Mouse (Mus musculus) midbrain, embryonic 16.5 days (tissue): Measurements from ENCODE around the gene Gm37240. TPM values are rescaled to one million over a fixed set of nuclear protein-coding genes. Genes with fewer than 3 reads are reported as not detected.

Source experiments
- ATAC-seq: fragments of 200-750 bp; cut with Nextera tagmentation; 2 replicates; pipeline ENCODE4 v1.8.0; 2017; ENCODE audit warnings: moderate TSS enrichment
- H3K27ac ChIP-seq: fragments of 300-500 bp; sonication (generic); 2 replicates; pipeline ENCODE4 v1.5.1; 2014; ENCODE audit warnings: mild to moderate bottlenecking, low read length, mixed read lengths
- H3K27me3 ChIP-seq: fragments of 300-500 bp; sonication (generic); 2 replicates; pipeline ENCODE4 v1.6.1; 2014; ENCODE audit warnings: low read depth, low read length, mixed read lengths; ENCODE audit not compliant: control insufficient read depth, insufficient read depth
- H3K36me3 ChIP-seq: fragments of 300-500 bp; sonication (generic); 2 replicates; pipeline ENCODE4 v1.6.1; 2014; ENCODE audit warnings: mild to moderate bottlenecking, low read length, moderate library complexity, mixed read lengths; ENCODE audit not compliant: control insufficient read depth, insufficient read depth
- H3K4me1 ChIP-seq: fragments of 300-500 bp; sonication (generic); 2 replicates; pipeline ENCODE4 v1.6.1; 2014; ENCODE audit warnings: mild to moderate bottlenecking, low read length, mixed read lengths; ENCODE audit not compliant: control insufficient read depth, insufficient read depth
- H3K4me2 ChIP-seq: fragments of 300-500 bp; sonication (generic); 2 replicates; pipeline ENCODE4 v1.6.1; 2014; ENCODE audit warnings: mild to moderate bottlenecking, low read length, mixed read lengths
- H3K4me3 ChIP-seq: fragments of 300-500 bp; sonication (generic); 2 replicates; pipeline ENCODE4 v1.5.1; 2014; ENCODE audit warnings: low read depth, mild to moderate bottlenecking, low read length, moderate library complexity, mixed read lengths
- H3K9ac ChIP-seq: fragments of 300-500 bp; sonication (generic); 2 replicates; pipeline ENCODE4 v1.6.1; 2014; ENCODE audit warnings: low read depth, low read length, mixed read lengths
- H3K9me3 ChIP-seq: fragments of 300-500 bp; sonication (generic); replicated peaks from 2 replicates; pipeline ENCODE4 v1.6.1; 2014; ENCODE audit warnings: mild to moderate bottlenecking, low read length, mixed read lengths; ENCODE audit not compliant: control insufficient read depth, poor library complexity, severe bottlenecking
- WGBS: fragments of 180-500 bp; shearing (Covaris S2); extraction: QIAGEN DNeasy Blood & Tissue Kit; methylation state at CpG from one replicate; pipeline ENCODE4 v1.1.7; 2014; 5-methylcytosine and 5-hydroxymethylcytosine counted together
- polyA plus RNA-seq: library from polyadenylated mRNA; unstranded; fragments of >200 nt; fragmentation: Nextera tagmentation; extraction: Ambion mirVana; gene quantifications from 2 replicates; pipeline ENCODE4 v1.2.1, GENCODE M21; 2015

Gene Gm37240
- polyA plus RNA-seq, 1 experiment from 2014 or later = 0.26 TPM

GRCm38 (mm10) chr3:85727171-85727570, 160.1 kb downstream of the Gm37240 start:
- no peak overlapping the region for H3K4me3 ChIP-seq
- H3K9ac ChIP-seq = no peak overlapping the region
- WGBS = 51% methylated on average over 2 of the region's 2 CpGs
- no peak overlapping the region for H3K4me2 ChIP-seq
- H3K27me3 ChIP-seq = no peaks in the 10 kb centered on the region
- no peaks in the 10 kb centered on the region for H3K4me1 ChIP-seq
- no peak overlapping the region for H3K27ac ChIP-seq
- H3K36me3 ChIP-seq = no peaks in the 10 kb centered on the region
- no peaks in the 10 kb centered on the region for H3K9me3 ChIP-seq
- no peak for ATAC-seq

GRCm38 (mm10) chr3:85725971-85726370, 161.3 kb downstream of the Gm37240 start:
- Histone ChIP-seq H3K27ac (no peak overlapping the region), H3K27me3 (no peaks in the 10 kb centered on the region), H3K9ac (no peak overlapping the region), H3K4me2 (no peak overlapping the region), H3K4me3 (no peak overlapping the region), H3K9me3 (no peaks in the 10 kb centered on the region), H3K36me3 (no peaks in the 10 kb centered on the region), H3K4me1 (no peaks in the 10 kb centered on the region)
- no peak for ATAC-seq
- 85% methylated on average over 3 of the region's 3 CpGs for WGBS

DNA sequence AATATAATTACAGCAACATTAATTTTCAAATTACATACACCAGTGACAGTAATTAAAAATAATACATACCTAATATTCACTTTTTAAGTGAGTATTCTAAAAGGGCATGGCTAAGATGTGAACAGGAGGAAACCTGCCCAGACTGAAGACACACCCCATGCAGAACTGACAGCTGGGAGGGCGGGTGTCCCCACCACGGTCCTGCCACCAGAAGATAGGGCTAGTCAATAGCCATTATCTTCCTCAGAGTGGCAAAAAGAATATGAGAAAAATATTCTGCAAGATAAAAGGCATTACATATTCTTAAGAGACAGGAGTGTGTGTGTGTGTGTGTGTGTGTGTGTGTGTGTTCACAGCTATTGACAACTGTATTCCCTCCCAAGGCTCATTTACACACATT, 162.2 kb downstream of the Gm37240 start:
- Histone ChIP-seq H3K4me3 (no peak overlapping the region), H3K27me3 (no peaks in the 10 kb centered on the region), H3K9me3 (no peaks in the 10 kb centered on the region), H3K36me3 (no peaks in the 10 kb centered on the region), H3K4me1 (no peaks in the 10 kb centered on the region), H3K4me2 (no peak overlapping the region), H3K9ac (no peak overlapping the region), H3K27ac (no peak overlapping the region)
- WGBS = 77% methylated on average over 2 of the region's 2 CpGs
- ATAC-seq = no peak

DNA sequence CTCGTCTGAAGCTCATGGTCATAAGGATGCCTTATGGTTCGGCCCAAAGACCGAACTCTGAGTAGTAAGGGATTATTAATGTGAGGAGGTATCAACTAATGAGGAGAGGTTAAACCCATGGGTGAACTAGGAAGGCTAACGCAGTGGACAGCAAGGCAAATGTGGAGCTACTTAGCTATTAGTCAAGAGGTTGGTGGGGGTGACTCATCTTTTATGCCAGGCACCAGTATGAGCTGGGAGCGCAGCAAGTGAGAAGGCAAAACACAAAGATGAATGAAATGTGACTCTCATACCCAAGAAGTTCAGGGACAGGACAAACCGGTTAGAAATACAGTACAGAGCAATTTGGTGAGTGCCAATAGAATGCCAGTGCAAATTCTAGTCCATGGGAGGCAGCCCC, 164.7 kb downstream of the Gm37240 start:
- no peak for ATAC-seq
- Histone ChIP-seq H3K27me3 (no peaks in the 10 kb centered on the region), H3K9me3 (no peaks in the 10 kb centered on the region), H3K4me2 (no peak overlapping the region), H3K27ac (no peak overlapping the region), H3K4me1 (no peaks in the 10 kb centered on the region), H3K4me3 (no peak overlapping the region), H3K9ac (no peak overlapping the region), H3K36me3 (no peaks in the 10 kb centered on the region)
- 86% methylated on average over 6 of the region's 6 CpGs for WGBS

DNA sequence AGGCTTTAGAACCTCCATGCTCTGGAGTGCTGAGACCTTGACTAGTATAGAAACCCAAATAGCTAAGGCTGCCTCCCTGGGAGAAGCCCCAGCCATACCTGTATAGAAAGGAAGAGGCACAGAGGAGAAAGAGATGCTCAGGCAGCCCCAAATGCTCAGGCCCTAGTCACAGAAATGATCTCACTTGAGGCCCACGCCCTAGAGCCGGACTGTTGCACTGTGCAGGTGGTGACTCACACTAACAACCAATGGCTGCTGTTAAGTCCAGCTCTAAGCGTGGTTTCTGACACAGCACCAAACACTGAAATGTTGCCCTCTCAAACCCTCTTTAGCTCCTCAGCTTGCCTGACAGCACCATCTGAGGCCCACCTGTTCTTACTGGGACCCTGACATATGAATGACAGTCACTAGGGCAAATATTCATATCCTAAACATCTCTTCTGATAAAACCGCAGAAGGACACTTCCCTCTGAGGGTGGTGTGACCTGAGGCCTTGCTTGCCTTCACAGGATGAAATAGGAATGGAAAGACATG, 171.5 kb downstream of the Gm37240 start:
- no peak for ATAC-seq
- Histone ChIP-seq H3K4me2 (no peak overlapping the region), H3K36me3 (no peaks in the 10 kb centered on the region), H3K27ac (no peak overlapping the region), H3K9ac (no peak overlapping the region), H3K4me3 (no peak overlapping the region), H3K27me3 (no peaks in the 10 kb centered on the region), H3K9me3 (no peaks in the 10 kb centered on the region), H3K4me1 (no peaks in the 10 kb centered on the region)
- 79% methylated on average over 4 of the region's 4 CpGs for WGBS

DNA sequence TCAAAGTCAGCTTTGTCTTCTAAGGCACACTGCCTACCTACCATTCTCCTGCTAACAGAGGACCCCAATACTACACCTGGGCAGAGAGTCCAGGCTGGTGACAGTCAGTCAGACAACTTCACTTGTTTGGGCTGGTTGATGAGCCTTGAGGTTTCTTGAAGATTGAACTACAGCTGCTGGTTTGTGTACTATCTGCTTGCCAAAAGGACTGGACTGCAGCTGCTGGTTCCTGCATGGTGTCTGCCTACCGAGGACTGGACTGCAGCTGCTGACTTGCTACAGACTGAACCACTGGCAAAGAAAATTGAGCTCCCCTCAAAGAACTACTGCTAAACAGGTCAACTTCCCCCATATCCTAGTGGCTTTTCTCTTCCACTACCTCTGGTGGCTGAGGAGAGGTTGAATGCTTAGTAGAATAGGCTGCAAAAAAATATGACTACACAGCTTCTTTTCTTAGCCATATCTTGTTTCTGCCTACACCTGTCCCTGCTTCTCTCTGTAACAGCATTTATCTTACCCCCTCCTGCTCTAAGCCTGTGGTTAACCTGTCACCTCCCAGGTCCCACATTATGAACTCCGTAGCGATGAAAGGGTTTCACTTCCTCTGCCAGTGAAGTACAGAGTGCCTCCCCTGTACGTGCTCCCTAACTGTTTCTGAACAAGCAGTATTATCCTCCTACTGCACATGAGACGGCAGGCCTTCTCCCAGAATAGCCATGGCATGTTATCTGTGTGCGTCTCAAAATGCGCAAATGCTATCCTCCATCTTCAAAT, 173.2 kb downstream of the Gm37240 start:
- no peak for ATAC-seq
- Histone ChIP-seq H3K4me1 (no peaks in the 10 kb centered on the region), H3K27me3 (no peaks in the 10 kb centered on the region), H3K9ac (no peak overlapping the region), H3K9me3 (no peaks in the 10 kb centered on the region), H3K4me2 (no peak overlapping the region), H3K27ac (no peak overlapping the region), H3K36me3 (no peaks in the 10 kb centered on the region), H3K4me3 (no peak overlapping the region)
- 89% methylated on average over 7 of the region's 7 CpGs for WGBS

GRCm38 (mm10) chr3:85710695-85711094, 176.6 kb downstream of the Gm37240 start:
- H3K4me1 ChIP-seq = no peaks in the 10 kb centered on the region
- H3K9me3 ChIP-seq = no peaks in the 10 kb centered on the region
- H3K4me2 ChIP-seq = no peak overlapping the region
- H3K27ac ChIP-seq = no peak overlapping the region
- ATAC-seq = no peak
- no peaks in the 10 kb centered on the region for H3K27me3 ChIP-seq
- no peak overlapping the region for H3K4me3 ChIP-seq
- H3K9ac ChIP-seq = no peak overlapping the region
- 31% methylated on average over 8 of the region's 8 CpGs for WGBS
- H3K36me3 ChIP-seq = no peaks in the 10 kb centered on the region

- H3K27me3 ChIP-seq = no peaks in the 10 kb centered on the region
- no peaks in the 10 kb centered on the region for H3K9me3 ChIP-seq
- H3K36me3 ChIP-seq = no peaks in the 10 kb centered on the region
- H3K4me1 ChIP-seq = no peaks in the 10 kb centered on the region
- WGBS = 38% methylated on average over 7 of the region's 7 CpGs
- H3K4me2 ChIP-seq = no peak overlapping the region
- ATAC-seq = no peak
- H3K4me3 ChIP-seq = no peak overlapping the region
- no peak overlapping the region for H3K9ac ChIP-seq
- no peak overlapping the region for H3K27ac ChIP-seq
Observed at GRCm38 (mm10) chr3:85707421-85707820, 179.9 kb downstream of the Gm37240 start.

GRCm38 (mm10) chr3:85703141-85703882, 184.0 kb downstream of the Gm37240 start:
- H3K4me1 ChIP-seq = no peaks in the 10 kb centered on the region
- no peaks in the 10 kb centered on the region for H3K36me3 ChIP-seq
- H3K4me3 ChIP-seq = no peak overlapping the region
- H3K27me3 ChIP-seq = no peaks in the 10 kb centered on the region
- no peaks in the 10 kb centered on the region for H3K9me3 ChIP-seq
- ATAC-seq = no peak
- H3K27ac ChIP-seq = no peak overlapping the region
- 49% methylated on average over 6 of the region's 6 CpGs for WGBS
- H3K9ac ChIP-seq = no peak overlapping the region
- no peak overlapping the region for H3K4me2 ChIP-seq
